Mouse (Mus musculus) heart, embryonic 12.5 days (tissue): ENCODE measurements around the gene Capn15. TPM values are rescaled to one million over a fixed set of nuclear protein-coding genes. Genes with fewer than 3 reads are reported as not detected.

Experiments used
- ATAC-seq: fragments of 200-750 bp; cut with Nextera tagmentation; 2 replicates; pipeline ENCODE4 v1.8.0; 2017; ENCODE audit warnings: moderate TSS enrichment, moderate library complexity; ENCODE audit not compliant: insufficient number of reproducible peaks, low FRiP score
- H3K27ac ChIP-seq: fragments of 300-500 bp; sonication (generic); 2 replicates; pipeline ENCODE4 v1.5.1; 2016; ENCODE audit warnings: mild to moderate bottlenecking, moderate library complexity; ENCODE audit not compliant: poor library complexity, severe bottlenecking
- H3K27me3 ChIP-seq: fragments of 300-500 bp; sonication (generic); replicated peaks from 2 replicates; pipeline ENCODE4 v1.6.1; 2016; ENCODE audit warnings: mild to moderate bottlenecking, moderate library complexity
- H3K36me3 ChIP-seq: fragments of 300-500 bp; sonication (generic); 2 replicates; pipeline ENCODE4 v1.6.1; 2016; ENCODE audit warnings: mild to moderate bottlenecking, moderate library complexity
- H3K4me1 ChIP-seq: fragments of 300-500 bp; sonication (generic); replicated peaks from 2 replicates; pipeline ENCODE4 v1.6.1; 2016; ENCODE audit warnings: mild to moderate bottlenecking
- H3K4me2 ChIP-seq: fragments of 300-500 bp; sonication (generic); 2 replicates; pipeline ENCODE4 v1.6.1; 2016; ENCODE audit warnings: mild to moderate bottlenecking, moderate library complexity
- H3K4me3 ChIP-seq: fragments of 300-500 bp; sonication (generic); 2 replicates; pipeline ENCODE4 v1.5.1; 2016; ENCODE audit warnings: mild to moderate bottlenecking
- H3K9ac ChIP-seq: fragments of 300-500 bp; sonication (generic); 2 replicates; pipeline ENCODE4 v1.6.1; 2016; ENCODE audit warnings: mild to moderate bottlenecking, moderate library complexity
- H3K9me3 ChIP-seq: fragments of 300-500 bp; sonication (generic); replicated peaks from 2 replicates; pipeline ENCODE4 v1.6.1; 2016; ENCODE audit warnings: mild to moderate bottlenecking, moderate library complexity
- WGBS: fragments of 180-500 bp; shearing (Covaris S2); methylation state at CpG from one replicate; pipeline ENCODE4 v1.1.7; 2016; 5-methylcytosine and 5-hydroxymethylcytosine counted together
- polyA plus RNA-seq: library from polyadenylated mRNA; unstranded; fragments of >200 nt; fragmentation: Nextera tagmentation; extraction: Ambion mirVana; gene quantifications from 2 replicates; pipeline ENCODE4 v1.2.1, GENCODE M21; 2016

Capn15 gene
- polyA plus RNA-seq, 1 experiment from 2014 or later = 16.9 TPM

DNA sequence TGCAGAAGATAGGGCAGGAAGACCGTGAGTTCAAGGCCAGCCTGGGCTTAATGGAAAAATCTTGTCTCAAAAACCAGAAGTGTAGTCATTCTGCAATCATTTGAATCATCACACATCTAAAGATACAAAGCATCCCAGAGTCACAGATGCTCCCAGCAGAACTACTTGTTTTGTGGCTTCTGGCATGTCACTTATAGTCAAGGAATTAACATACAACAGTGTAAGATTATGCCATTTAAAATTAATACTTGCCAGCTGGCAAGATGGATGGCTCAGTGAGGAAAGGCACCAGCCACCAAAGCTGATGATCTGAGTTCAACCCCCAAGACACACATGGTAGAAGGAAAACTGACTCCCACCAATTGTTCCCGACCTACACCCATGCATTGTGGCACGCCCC lies 31.4 kb upstream of the Capn15 start:
- H3K9ac ChIP-seq = no peak overlapping the region
- WGBS = 84% methylated on average over 3 of the region's 3 CpGs
- peaks cover 28% of the 10 kb centered on the region for H3K36me3 ChIP-seq

DNA sequence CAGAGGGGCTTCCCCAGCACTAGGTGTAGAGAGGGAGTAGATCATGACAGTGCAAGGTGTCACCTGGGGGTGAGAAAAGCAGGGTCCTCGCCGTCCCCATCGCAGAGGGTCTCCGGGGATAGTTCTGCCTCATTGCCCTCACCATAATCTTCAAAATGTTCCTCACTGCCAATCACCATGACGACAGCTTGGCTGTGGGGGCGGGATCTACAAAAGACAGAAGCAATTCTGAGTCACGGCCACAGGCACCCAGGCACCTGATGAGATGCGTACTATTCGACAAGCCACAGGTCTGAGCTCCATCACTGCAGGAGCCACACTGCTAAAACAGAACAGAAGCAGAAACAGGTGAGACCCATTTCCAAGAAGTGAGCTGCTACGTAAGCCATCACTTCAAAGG lies 28.1 kb upstream of the Capn15 start:
- no peak overlapping the region for H3K4me3 ChIP-seq
- H3K27me3 ChIP-seq = no peaks in the 10 kb centered on the region
- WGBS = 85% methylated on average over 10 of the region's 10 CpGs

More for the DNA sequence above, 31.4 kb upstream of the Capn15 start:
- no peak for ATAC-seq
- Histone ChIP-seq H3K4me3 (no peak overlapping the region), H3K9me3 (no peaks in the 10 kb centered on the region), H3K4me1 (peaks cover 17% of the 10 kb centered on the region), H3K27me3 (no peaks in the 10 kb centered on the region), H3K4me2 (no peak overlapping the region), H3K27ac (no peak overlapping the region)

DNA sequence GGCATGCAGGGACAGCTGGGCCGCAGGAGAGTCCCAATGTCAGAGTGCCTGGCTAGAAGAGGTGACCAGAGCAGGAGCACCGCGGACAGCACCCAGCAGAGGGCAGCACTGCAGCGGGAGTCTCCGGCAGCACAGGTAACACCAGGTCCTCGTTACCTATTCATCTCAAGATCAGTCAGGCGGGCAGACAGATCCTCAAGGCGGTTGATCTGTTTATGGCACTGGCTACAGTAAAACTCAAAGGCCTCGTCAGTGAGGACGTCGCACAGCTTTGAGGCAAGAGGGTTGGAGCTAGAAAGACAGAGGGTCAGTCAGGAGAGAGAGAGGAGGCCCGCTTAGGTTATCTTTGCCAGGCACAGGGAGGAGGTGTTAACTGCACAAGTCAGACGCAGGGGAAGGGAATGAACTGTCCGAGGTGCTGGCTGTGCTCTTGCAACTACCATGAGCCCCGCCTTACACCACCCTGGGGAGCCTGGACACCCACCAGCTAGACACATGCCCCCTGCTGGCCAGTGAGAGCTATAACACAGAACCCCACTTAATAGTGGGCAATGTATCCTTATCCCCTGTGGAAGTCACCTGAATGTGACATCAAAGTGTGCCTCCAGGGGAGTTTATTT lies 26.4 kb upstream of the Capn15 start:
- Histone ChIP-seq H3K27me3 (no peaks in the 10 kb centered on the region), H3K4me2 (peak overlapping the region; percentile 47), H3K9ac (no peak overlapping the region), H3K9me3 (no peaks in the 10 kb centered on the region), H3K27ac (0 out of 2 replicates have a peak overlapping the region, but pooled peaks have one; percentile 12), H3K4me1 (peaks cover 25% of the 10 kb centered on the region), H3K36me3 (peaks cover 36% of the 10 kb centered on the region), H3K4me3 (no peak overlapping the region)
- WGBS = 6% methylated on average over 15 of the region's 15 CpGs
- ATAC-seq = peak; percentile 80

More for the DNA sequence above, 28.1 kb upstream of the Capn15 start:
- no peak for ATAC-seq
- H3K27ac ChIP-seq = no peak overlapping the region
- H3K9me3 ChIP-seq = no peaks in the 10 kb centered on the region
- peaks cover 34% of the 10 kb centered on the region for H3K36me3 ChIP-seq
- H3K4me1 ChIP-seq = peaks cover 26% of the 10 kb centered on the region
- no peak overlapping the region for H3K9ac ChIP-seq
- H3K4me2 ChIP-seq = no peak overlapping the region

DNA sequence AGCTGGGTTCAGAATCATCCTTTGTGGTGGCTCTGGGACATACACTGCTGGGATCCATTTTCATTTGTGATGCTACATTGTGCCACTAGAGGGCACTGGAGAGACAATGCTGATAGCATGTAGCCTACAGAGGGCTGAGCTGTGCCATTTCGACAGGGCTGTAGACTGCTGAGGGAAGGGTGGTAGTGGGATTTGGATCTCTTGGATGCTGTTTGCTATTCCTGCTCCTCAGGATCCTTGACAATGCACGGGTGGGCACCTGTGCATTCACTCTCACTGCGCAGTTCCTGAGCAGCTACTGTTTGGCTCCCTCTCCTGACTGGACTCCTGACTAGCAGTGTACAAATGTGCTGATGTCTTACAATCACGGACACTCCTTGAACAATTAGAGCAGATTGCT lies 23.9 kb upstream of the Capn15 start:
- H3K27ac ChIP-seq = peak overlapping the region; percentile 67; the same call in 1 of the 2 replicates
- peaks cover 29% of the 10 kb centered on the region for H3K36me3 ChIP-seq
- WGBS = 34% methylated on average over 4 of the region's 4 CpGs

DNA sequence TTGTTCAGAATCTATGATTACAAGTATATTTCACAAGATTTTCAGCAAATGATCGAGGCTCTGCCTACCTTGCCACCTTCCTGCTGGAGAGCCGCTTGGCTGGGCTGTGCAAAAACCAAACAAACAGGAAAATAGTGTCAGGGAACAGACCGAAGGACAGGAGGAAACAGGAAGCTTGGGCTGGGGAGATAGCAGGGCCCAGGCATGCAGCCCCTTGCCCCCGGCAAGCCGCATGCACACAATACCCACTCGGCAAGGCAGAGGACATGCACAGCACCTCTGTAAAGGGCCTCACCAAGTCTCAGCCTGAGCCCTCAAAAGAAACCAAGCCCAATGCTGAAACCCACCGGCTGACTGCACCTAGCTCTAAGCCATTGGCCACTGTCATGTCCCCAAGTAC lies 23.2 kb upstream of the Capn15 start:
- Histone ChIP-seq H3K27ac (peak overlapping the region; percentile 84), H3K36me3 (peaks cover 31% of the 10 kb centered on the region), H3K9me3 (no peaks in the 10 kb centered on the region), H3K4me2 (no peak overlapping the region; the same call in 1 of the 2 replicates), H3K4me3 (no peak overlapping the region), H3K4me1 (peaks cover 35% of the 10 kb centered on the region), H3K27me3 (no peaks in the 10 kb centered on the region), H3K9ac (no peak overlapping the region)
- ATAC-seq = peak; percentile 36; the same call in 1 of the 2 replicates
- WGBS = 48% methylated on average over 7 of the region's 7 CpGs

More for the DNA sequence above, 23.9 kb upstream of the Capn15 start:
- H3K9ac ChIP-seq = no peak overlapping the region
- H3K4me2 ChIP-seq = no peak overlapping the region
- H3K27me3 ChIP-seq = no peaks in the 10 kb centered on the region
- peaks cover 35% of the 10 kb centered on the region for H3K4me1 ChIP-seq
- H3K9me3 ChIP-seq = no peaks in the 10 kb centered on the region
- H3K4me3 ChIP-seq = no peak overlapping the region
- peak; percentile 77; the same call in 1 of the 2 replicates for ATAC-seq

DNA sequence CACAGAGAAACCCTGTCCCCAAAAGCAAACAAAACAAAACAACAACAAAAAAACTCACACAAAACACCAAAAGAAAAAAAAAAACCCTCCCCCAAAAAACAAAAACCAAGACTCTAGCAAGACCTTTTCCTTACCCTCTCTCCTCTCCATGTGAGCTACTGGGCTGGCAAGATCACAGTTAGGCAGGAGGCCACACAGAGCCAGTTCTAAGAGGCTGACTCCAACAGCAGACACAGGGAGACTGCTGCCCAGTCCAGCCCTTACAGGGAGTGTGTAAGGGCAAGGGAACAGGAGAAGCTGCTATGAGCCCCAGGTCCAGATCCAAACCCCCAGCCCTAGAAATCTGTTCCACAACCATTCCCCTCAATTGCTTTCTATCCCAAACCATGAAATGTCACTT lies 22.7 kb upstream of the Capn15 start:
- peak overlapping the region; percentile 36 for H3K4me2 ChIP-seq
- peaks cover 35% of the 10 kb centered on the region for H3K4me1 ChIP-seq
- peak overlapping the region; percentile 42; the same call in 1 of the 2 replicates for H3K9ac ChIP-seq
- H3K27me3 ChIP-seq = no peaks in the 10 kb centered on the region
- peak overlapping the region; percentile 84 for H3K27ac ChIP-seq
- H3K9me3 ChIP-seq = no peaks in the 10 kb centered on the region
- H3K36me3 ChIP-seq = peaks cover 31% of the 10 kb centered on the region
- no peak overlapping the region for H3K4me3 ChIP-seq
- ATAC-seq = no peak

DNA sequence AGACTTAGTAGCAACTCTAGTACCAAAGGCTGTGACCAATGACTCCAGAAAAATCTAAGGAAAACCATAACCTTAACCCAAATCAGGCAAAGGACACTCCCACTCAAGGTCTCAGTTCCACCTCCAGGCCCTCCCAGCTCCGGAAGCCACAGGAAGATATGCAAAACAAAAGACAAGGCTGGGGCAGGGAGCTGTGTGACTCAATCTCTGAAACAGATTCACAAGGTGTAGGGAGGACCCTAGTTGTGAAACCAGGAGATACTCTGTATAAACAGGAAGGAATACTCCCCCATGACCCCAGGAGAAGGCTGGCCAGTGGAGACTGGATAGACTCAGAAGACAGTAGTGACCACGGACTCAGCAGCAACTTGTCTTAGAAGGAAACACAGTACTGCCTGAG lies 22.1 kb upstream of the Capn15 start:
- no peak overlapping the region for H3K4me3 ChIP-seq
- H3K4me2 ChIP-seq = peak overlapping the region; percentile 36
- peaks cover 32% of the 10 kb centered on the region for H3K36me3 ChIP-seq
- H3K27ac ChIP-seq = peak overlapping the region; percentile 84
- ATAC-seq = peak; percentile 27
- peak overlapping the region; percentile 14; the same call in 1 of the 2 replicates for H3K9ac ChIP-seq
- H3K27me3 ChIP-seq = no peaks in the 10 kb centered on the region
- no peaks in the 10 kb centered on the region for H3K9me3 ChIP-seq
- peaks cover 35% of the 10 kb centered on the region for H3K4me1 ChIP-seq
- 39% methylated on average over 2 of the region's 2 CpGs for WGBS

DNA sequence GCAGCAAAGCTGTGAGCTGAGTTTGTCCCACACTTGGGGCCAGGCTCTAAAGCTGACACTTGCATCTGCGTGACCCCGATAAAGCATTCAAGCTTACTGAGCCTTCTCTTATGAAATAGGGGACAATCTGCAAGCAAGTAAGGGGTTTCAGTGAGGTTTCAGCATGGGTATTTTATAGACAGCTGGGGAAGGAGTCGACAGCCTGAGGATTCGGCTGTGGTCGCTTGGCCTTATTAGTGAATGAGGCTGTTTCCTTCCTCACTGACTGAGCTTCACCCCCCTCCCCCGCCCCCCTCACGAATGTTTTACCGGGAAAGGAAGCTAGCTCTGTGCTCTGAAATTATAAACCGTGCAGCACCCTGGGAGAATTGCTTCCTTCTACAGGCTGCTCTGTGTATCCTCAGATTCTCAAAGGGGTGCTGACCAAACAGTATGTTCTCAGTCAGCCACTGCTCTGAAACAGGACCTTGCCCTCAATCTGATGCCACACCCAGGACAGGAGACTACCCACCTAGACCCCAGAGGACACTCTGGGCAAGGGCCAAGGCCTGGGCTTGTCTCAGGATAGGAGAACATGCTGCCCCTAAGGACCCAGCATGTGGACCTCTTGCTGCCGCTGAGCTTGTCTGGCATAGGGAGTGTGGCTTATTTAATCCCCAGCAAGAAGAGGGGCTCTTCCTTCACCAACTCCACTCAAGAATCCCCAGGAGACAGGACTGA lies 20.3 kb upstream of the Capn15 start:
- no peak overlapping the region for H3K4me3 ChIP-seq
- H3K27me3 ChIP-seq = no peaks in the 10 kb centered on the region
- no peak overlapping the region for H3K4me2 ChIP-seq
- no peak for ATAC-seq
- no peaks in the 10 kb centered on the region for H3K9me3 ChIP-seq
- H3K4me1 ChIP-seq = peaks cover 28% of the 10 kb centered on the region
- H3K27ac ChIP-seq = peak overlapping the region; percentile 37; the same call in 1 of the 2 replicates
- no peak overlapping the region for H3K9ac ChIP-seq
- peaks cover 41% of the 10 kb centered on the region for H3K36me3 ChIP-seq
- 73% methylated on average over 10 of the region's 10 CpGs for WGBS

DNA sequence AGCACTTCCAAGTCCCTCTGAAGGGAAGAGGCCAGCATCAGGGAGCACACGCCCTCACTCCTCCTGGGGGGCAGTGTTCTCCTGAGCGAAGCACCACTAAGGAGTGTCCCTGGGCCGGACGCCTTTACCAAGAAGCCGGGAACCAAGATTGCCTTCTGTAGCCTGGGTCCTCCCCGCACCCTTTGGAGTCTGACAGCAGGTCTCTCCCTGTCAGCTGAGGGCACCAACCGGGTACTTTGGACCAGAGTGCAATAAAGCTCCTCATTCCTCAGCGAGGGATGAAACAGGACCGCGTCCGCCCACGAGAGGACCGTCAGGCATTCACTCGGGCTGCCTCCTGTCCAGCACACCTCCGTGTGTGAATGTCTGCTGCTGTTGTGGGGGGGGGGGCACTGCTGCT lies 19.1 kb upstream of the Capn15 start:
- no peak overlapping the region for H3K27ac ChIP-seq
- H3K9me3 ChIP-seq = no peaks in the 10 kb centered on the region
- peaks cover 38% of the 10 kb centered on the region for H3K36me3 ChIP-seq
- no peak for ATAC-seq
- H3K27me3 ChIP-seq = no peaks in the 10 kb centered on the region
- H3K4me2 ChIP-seq = no peak overlapping the region
- no peak overlapping the region for H3K9ac ChIP-seq
- no peak overlapping the region for H3K4me3 ChIP-seq
- 86% methylated on average over 15 of the region's 15 CpGs for WGBS
- H3K4me1 ChIP-seq = peaks cover 28% of the 10 kb centered on the region

DNA sequence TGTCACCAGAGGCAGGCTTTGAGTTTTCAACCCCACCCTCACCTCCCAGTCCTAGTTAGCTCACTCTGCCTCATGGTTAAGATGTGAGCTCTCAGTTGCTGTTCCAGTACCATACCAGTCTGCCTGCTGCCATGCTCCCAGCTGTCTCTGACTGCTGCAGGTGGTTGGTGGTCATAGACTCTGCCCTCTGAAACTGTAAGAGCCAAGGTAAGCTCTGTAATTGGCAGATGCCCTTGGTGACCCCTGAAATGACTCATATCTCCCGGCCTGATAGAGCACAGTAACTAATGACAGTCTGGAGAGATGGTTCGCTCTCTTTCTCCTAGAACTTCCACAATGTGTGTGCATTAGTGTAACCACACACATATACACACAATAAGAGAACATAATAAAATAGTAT lies 18.3 kb upstream of the Capn15 start:
- Histone ChIP-seq H3K4me3 (no peak overlapping the region), H3K36me3 (peaks cover 41% of the 10 kb centered on the region), H3K27me3 (no peaks in the 10 kb centered on the region), H3K4me1 (peaks cover 20% of the 10 kb centered on the region), H3K9ac (no peak overlapping the region), H3K4me2 (no peak overlapping the region), H3K27ac (no peak overlapping the region), H3K9me3 (no peaks in the 10 kb centered on the region)
- WGBS = 78% methylated on average over 2 of the region's 2 CpGs
- ATAC-seq = no peak

DNA sequence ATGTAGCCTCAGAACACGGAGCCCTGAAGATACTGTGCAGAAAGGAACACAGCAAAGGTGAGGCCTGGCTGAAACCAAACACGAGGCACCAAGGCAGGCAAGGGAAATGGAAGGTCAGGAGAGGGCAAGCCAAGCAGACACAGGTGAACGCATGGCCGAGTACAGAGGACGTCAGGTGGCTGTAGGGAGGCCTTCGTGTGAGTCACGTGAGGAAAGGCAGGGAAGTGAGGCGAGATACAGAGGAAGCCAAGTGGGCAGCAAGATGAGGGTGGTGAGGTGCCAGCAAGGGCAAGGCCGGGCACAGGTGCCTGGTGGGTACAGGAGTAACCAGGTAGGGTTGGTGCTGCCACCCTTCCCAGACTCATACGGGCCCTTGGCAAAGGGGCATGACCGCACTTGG lies 12.8 kb upstream of the Capn15 start:
- no peak overlapping the region for H3K4me2 ChIP-seq
- no peaks in the 10 kb centered on the region for H3K4me1 ChIP-seq
- no peak for ATAC-seq
- no peaks in the 10 kb centered on the region for H3K9me3 ChIP-seq
- no peak overlapping the region for H3K4me3 ChIP-seq
- H3K27me3 ChIP-seq = no peaks in the 10 kb centered on the region
- peaks cover 68% of the 10 kb centered on the region for H3K36me3 ChIP-seq
- H3K27ac ChIP-seq = no peak overlapping the region
- no peak overlapping the region for H3K9ac ChIP-seq
- 86% methylated on average over 11 of the region's 11 CpGs for WGBS
